Mouse (Mus musculus) megakaryocyte-erythroid progenitor cell, adult 5-6 weeks (primary cell): Measurements from ENCODE around the gene Ptafr. TPM values are rescaled to one million over a fixed set of nuclear protein-coding genes. Genes with fewer than 3 reads are reported as not detected.
"Not testable (repeated sequence)": the region's sequence is repeated elsewhere in the genome, so short reads cannot be mapped to it uniquely, and the experiment has no call there.

ENCODE experiments used
- ATAC-seq: replicated peaks from 2 replicates; pipeline ENCODE4 v1.8.0; 2016; ENCODE audit warnings: mild to moderate bottlenecking, inconsistent platforms; ENCODE audit not compliant: severe bottlenecking, poor library complexity, low FRiP score, low TSS enrichment
- total RNA-seq, 2 experiments: library from RNA; stranded (forward) in 1 of 2; stranded (reverse) in 1 of 2; fragments of 200-1000, 215-1000 nt in 1 of 2; fragments of >200 nt in 1 of 2; fragmentation: Nextera tagmentation in 1 of 2; gene quantifications; 2 replicates each; pipeline ENCODE4 v1.2.3; 2014 to 2017

Ptafr gene
- total RNA-seq, 2 experiments from 2014 or later: not detected

GRCm38 (mm10) chr4:132554221-132554620 is 9.6 kb upstream of the Ptafr start:
- ATAC-seq: no peak

GRCm38 (mm10) chr4:132554653-132555052 is 9.2 kb upstream of the Ptafr start:
- peak; percentile 51; the same call in 1 of the 2 replicates for ATAC-seq

- not testable (repeated sequence) for ATAC-seq
Observed at GRCm38 (mm10) chr4:132555550-132555949, 8.3 kb upstream of the Ptafr start.

GRCm38 (mm10) chr4:132563261-132563660 is 606 bp upstream of the Ptafr start:
- ATAC-seq: no peak

- ATAC-seq: no peak
Observed at GRCm38 (mm10) chr4:132565089-132565747, 1.4 kb downstream of the Ptafr start.

GRCm38 (mm10) chr4:132567361-132567779 is 3.5 kb downstream of the Ptafr start:
- no peak for ATAC-seq

- ATAC-seq: no peak
Observed at GRCm38 (mm10) chr4:132569115-132569514, 5.2 kb downstream of the Ptafr start.

GRCm38 (mm10) chr4:132571190-132571589 is 7.3 kb downstream of the Ptafr start:
- ATAC-seq: no peak

- peak; percentile 27; the same call in 1 of the 2 replicates for ATAC-seq
Observed at GRCm38 (mm10) chr4:132573327-132573726, 9.5 kb downstream of the Ptafr start.

- ATAC-seq: peak; percentile 48
Observed at GRCm38 (mm10) chr4:132574809-132575347, 11.0 kb downstream of the Ptafr start.

- ATAC-seq: no peak
Observed at GRCm38 (mm10) chr4:132583781-132584180, 19.9 kb downstream of the Ptafr start.

- ATAC-seq: no peak
Observed at GRCm38 (mm10) chr4:132584975-132585374, 21.1 kb downstream of the Ptafr start.

GRCm38 (mm10) chr4:132586282-132586681 is 22.4 kb downstream of the Ptafr start:
- ATAC-seq: no peak

GRCm38 (mm10) chr4:132588512-132588911 is 24.6 kb downstream of the Ptafr start:
- no peak for ATAC-seq

GRCm38 (mm10) chr4:132590642-132591041 is 26.8 kb downstream of the Ptafr start:
- no peak for ATAC-seq

- ATAC-seq: no peak
Observed at GRCm38 (mm10) chr4:132592958-132593357, 29.1 kb downstream of the Ptafr start.

GRCm38 (mm10) chr4:132594191-132594590 is 30.3 kb downstream of the Ptafr start:
- no peak for ATAC-seq

GRCm38 (mm10) chr4:132598861-132599260 is 35.0 kb downstream of the Ptafr start:
- no peak for ATAC-seq

- no peak for ATAC-seq
Observed at GRCm38 (mm10) chr4:132599764-132600163, 35.9 kb downstream of the Ptafr start.

- ATAC-seq: no peak
Observed at GRCm38 (mm10) chr4:132600465-132600864, 36.6 kb downstream of the Ptafr start.

- not testable (repeated sequence) for ATAC-seq
Observed at GRCm38 (mm10) chr4:132601242-132601641, 37.4 kb downstream of the Ptafr start.
